Mouse (Mus musculus): ENCODE data around the gene Zmpste24. TPM values are rescaled to one million over a fixed set of nuclear protein-coding genes. Genes with fewer than 3 reads are reported as not detected.

Gene Zmpste24
- total RNA-seq, 4 experiments from 2014 or later, result 18.3 to 22.8 (median 18.8) TPM

Other genes starting within 250 kb of the Zmpste24 start
- under 1 TPM in 2 of 4 experiments, not detected in 2; 0.02 to 0.11 TPM for gene Rims3, start 243.4 kb downstream of the Zmpste24 start, total RNA-seq (2022)
- 1 to 10 TPM in 3 of 4 experiments, under 1 TPM in 1; 0.87 to 2.8 (median 1.5) TPM for gene Exo5, start 173.2 kb downstream of the Zmpste24 start, total RNA-seq (2022)
- under 1 TPM in 3 of 4 experiments, not detected in 1; 0.24 to 0.43 (median 0.24) TPM for gene Zfp69, start 146.5 kb downstream of the Zmpste24 start, total RNA-seq (2022)
- 10 to 100 TPM; 11.5 to 15.2 (median 14.0) TPM for gene Smap2, start 81.0 kb downstream of the Zmpste24 start, total RNA-seq (2022)
- gene Col9a2, start 58.9 kb downstream of the Zmpste24 start, total RNA-seq (2022), result under 1 TPM in 2 of 4 experiments, not detected in 2; 0.13 to 0.44 TPM
- not detected for gene Tmco2, start 11.0 kb upstream of the Zmpste24 start, total RNA-seq (2022)
- 1 to 10 TPM; 7.6 to 9.3 (median 8.5) TPM for gene Rlf, start 116.8 kb upstream of the Zmpste24 start, total RNA-seq (2022)
- gene Gm12888, start 226.7 kb upstream of the Zmpste24 start, total RNA-seq (2022), result under 1 TPM in 1 of 4 experiments, not detected in 3; 0.29 TPM

Measured in gastrocnemius, adult 8-10 months (tissue).